Mouse (Mus musculus) B cell, adult (primary cell): ENCODE measurements around the gene Olfr1049. TPM values are rescaled to one million over a fixed set of nuclear protein-coding genes. Genes with fewer than 3 reads are reported as not detected.

Experiments used
- total RNA-seq: library from RNA; stranded (reverse); gene quantifications from 4 replicates; pipeline ENCODE4 v1.2.4, GENCODE M21; 2023; ENCODE audit not compliant: inconsistent age

Olfr1049 gene
- not detected in 4 replicates for total RNA-seq

GRCm38 (mm10) chr2:86258228-86258627 is at the start of gene Olfr1049:
Olfr1049 (minus strand) TSS chr2:86258328.

GRCm38 (mm10) chr2:86292155-86292554 is 34.0 kb upstream of the Olfr1049 start, which contains the start of gene Olfr1052:
Olfr1052 (plus strand) TSS chr2:86292455.

GRCm38 (mm10) chr2:86278988-86279387 is 20.9 kb upstream of the Olfr1049 start, which contains the start of gene Olfr1051:
Olfr1051 (minus strand) TSS chr2:86279088.

GRCm38 (mm10) chr2:86240189-86240588 is 17.9 kb downstream of the Olfr1049 start, which contains the start of gene Olfr1048:
Olfr1048 (minus strand) TSS chr2:86240289.

GRCm38 (mm10) chr2:86231301-86231700 is 26.8 kb downstream of the Olfr1049 start, which contains the start of gene Olfr1047:
Olfr1047 (minus strand) TSS chr2:86231401.

GRCm38 (mm10) chr2:86219214-86219613 is 38.9 kb downstream of the Olfr1049 start, which contains the start of gene Olfr1046:
Olfr1046 (minus strand) TSS chr2:86219314.

Other genes with a start within 250 kb of the Olfr1049 start
- gene Olfr1033, start 237.7 kb downstream of the Olfr1049 start, total RNA-seq = not detected in 4 replicates
- not detected in 4 replicates for gene Olfr1034, start 212.5 kb downstream of the Olfr1049 start, total RNA-seq
- gene Olfr1036, start 184.3 kb downstream of the Olfr1049 start, total RNA-seq = not detected in 4 replicates
- not detected in 4 replicates for gene Olfr1037, start 170.9 kb downstream of the Olfr1049 start, total RNA-seq
- gene Olfr1039, start 122.4 kb downstream of the Olfr1049 start, total RNA-seq = not detected in 4 replicates
- not detected in 4 replicates for gene Olfr1040, start 111.6 kb downstream of the Olfr1049 start, total RNA-seq
- not detected in 4 replicates for gene Olfr1042, start 96.5 kb downstream of the Olfr1049 start, total RNA-seq
- not detected in 4 replicates for gene Olfr1043, start 90.8 kb downstream of the Olfr1049 start, total RNA-seq
- gene Olfr1044, start 80.5 kb downstream of the Olfr1049 start, total RNA-seq = not detected in 4 replicates
- not detected in 4 replicates for gene Olfr52, start 72.6 kb downstream of the Olfr1049 start, total RNA-seq
- not detected in 4 replicates for gene Olfr1045, start 55.3 kb downstream of the Olfr1049 start, total RNA-seq
- not detected in 4 replicates for gene Olfr1046, start 39.0 kb downstream of the Olfr1049 start, total RNA-seq
- gene Olfr1047, start 26.9 kb downstream of the Olfr1049 start, total RNA-seq = not detected in 4 replicates
- gene Olfr1048, start 18.0 kb downstream of the Olfr1049 start, total RNA-seq = not detected in 4 replicates
- gene Olfr1051, start 20.8 kb upstream of the Olfr1049 start, total RNA-seq = not detected in 4 replicates
- not detected in 4 replicates for gene Olfr1052, start 34.1 kb upstream of the Olfr1049 start, total RNA-seq
- not detected in 4 replicates for gene Olfr1053, start 57.0 kb upstream of the Olfr1049 start, total RNA-seq
- gene Olfr1054, start 77.1 kb upstream of the Olfr1049 start, total RNA-seq = not detected in 4 replicates
- gene Olfr1055, start 92.0 kb upstream of the Olfr1049 start, total RNA-seq = not detected in 4 replicates
- not detected in 4 replicates for gene Olfr1056, start 104.1 kb upstream of the Olfr1049 start, total RNA-seq
- not detected in 4 replicates for gene Olfr1057, start 120.1 kb upstream of the Olfr1049 start, total RNA-seq
- gene Olfr1058, start 130.2 kb upstream of the Olfr1049 start, total RNA-seq = not detected in 4 replicates
- not detected in 4 replicates for gene Olfr1061, start 155.7 kb upstream of the Olfr1049 start, total RNA-seq
- not detected in 4 replicates for gene Olfr1062, start 168.4 kb upstream of the Olfr1049 start, total RNA-seq
- gene Olfr1065, start 192.3 kb upstream of the Olfr1049 start, total RNA-seq = not detected in 4 replicates
- not detected in 4 replicates for gene Olfr1066, start 197.9 kb upstream of the Olfr1049 start, total RNA-seq
- gene Olfr228, start 229.1 kb upstream of the Olfr1049 start, total RNA-seq = not detected in 4 replicates